Mouse (Mus musculus): ENCODE measurements around the gene Vmn1r86. TPM values are rescaled to one million over a fixed set of nuclear protein-coding genes. Genes with fewer than 3 reads are reported as not detected.

Gene Vmn1r86
- total and polyA plus RNA-seq, 3 experiments, result not detected

DNA sequence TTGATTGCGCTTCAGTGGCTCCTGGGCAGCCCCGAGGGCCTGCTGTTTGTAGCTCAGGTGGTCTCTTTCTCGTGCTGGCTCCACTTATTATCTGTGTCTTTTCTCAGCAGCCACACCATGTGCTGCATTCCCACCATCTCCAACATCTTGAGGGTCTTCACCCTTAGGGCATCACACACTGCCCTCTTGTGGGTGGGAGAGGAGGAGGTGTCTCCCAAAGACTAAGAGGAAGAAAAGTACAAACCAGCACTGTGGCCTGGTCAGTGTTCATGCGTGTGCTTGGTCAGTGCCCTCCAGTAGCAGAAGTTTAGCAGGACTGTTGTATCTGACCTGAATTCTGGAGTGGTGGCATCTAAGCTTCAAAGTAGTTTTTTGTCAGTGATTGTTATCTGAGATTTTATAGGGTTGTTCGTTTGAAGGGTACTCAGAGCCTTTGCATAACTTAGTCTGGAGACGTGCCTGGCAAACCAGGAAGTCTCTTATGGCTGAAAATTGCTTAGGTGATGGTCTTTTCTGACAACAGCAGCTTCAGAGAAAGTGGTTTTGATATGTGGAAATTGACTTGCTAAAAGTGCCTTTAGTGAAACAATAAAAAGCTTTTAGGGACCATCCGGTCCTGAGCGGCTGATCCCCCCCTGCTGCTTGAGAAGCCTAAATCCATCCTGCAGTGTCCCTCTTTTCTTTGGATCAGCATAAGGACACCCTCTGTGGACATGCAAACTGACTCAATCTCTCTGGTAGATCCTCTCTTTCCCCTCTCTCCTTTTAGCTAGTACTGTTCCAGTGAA, 62.6 kb downstream of the Vmn1r86 start:
- Histone ChIP-seq H3K4me1 (ENCODE audit: control insufficient read depth in 1 of 2, insufficient read depth in 2 of 2, low read length in 2 of 2) (peaks cover 4 to 7% of the 10 kb centered on the region in 2 experiments; a peak in 3 of 4 replicates), H3K27me3 (ENCODE audit: control insufficient read depth in 1 of 2, insufficient read depth in 2 of 2, low read length in 2 of 2) (no peaks in the 10 kb centered on the region), H3K27ac (ENCODE audit: control insufficient read depth, low read depth, low read length) (no peak overlapping the region), H3K36me3 (ENCODE audit: control insufficient read depth in 1 of 2, insufficient read depth in 2 of 2, low read length in 2 of 2) (peaks cover 0 to 4% of the 10 kb centered on the region in 2 experiments; a peak in 1 of 4 replicates), H3K9me3 (replicated peaks; ENCODE audit: insufficient read depth, low read length) (no peaks in the 10 kb centered on the region), H3K9ac (ENCODE audit: control insufficient read depth, low read depth, low read length, poor library complexity, severe bottlenecking) (no peak overlapping the region), H3K79me2 (ENCODE audit: control insufficient read depth, insufficient read depth, low read length, poor library complexity) (no peaks in the 10 kb centered on the region; the same call in 1 of the 2 replicates), H3K4me3 (ENCODE audit: control insufficient read depth in 1 of 2, insufficient read depth in 1 of 2, low read depth in 2 of 2, low read length in 2 of 2) (no peak overlapping the region)
- DNase-seq (ENCODE audit: low read depth, low spot score), result no peak
- TF ChIP-seq CHD1 (IDR thresholded peaks at IDR 0.05; ENCODE audit: low read depth, low read length) (no peak), MAX (IDR thresholded peaks at IDR 0.05; ENCODE audit: low read length) (no peak), ZC3H11A (IDR thresholded peaks at IDR 0.05; ENCODE audit: low read depth, low read length) (peak; percentile 7; the same call in 1 of the 2 replicates), CTCF (IDR thresholded peaks at IDR 0.05 in 2 of 3, conservative IDR thresholded peaks at IDR 0.05 in 1 of 3; ENCODE audit: control insufficient read depth in 1 of 3, insufficient read depth in 1 of 3, low read depth in 2 of 3, low read length in 3 of 3, poor library complexity in 1 of 3, severe bottlenecking in 1 of 3) (peak; percentile 25 to 43 (median 30)), SMC3 (IDR thresholded peaks at IDR 0.05; ENCODE audit: low read depth, low read length) (peak; percentile 18; the same call in 1 of the 2 replicates), MXI1 (IDR thresholded peaks at IDR 0.05; ENCODE audit: low read depth, low read length) (no peak), RAD21 (IDR thresholded peaks at IDR 0.05; ENCODE audit: low read depth, low read length) (peak; percentile 26)

DNA sequence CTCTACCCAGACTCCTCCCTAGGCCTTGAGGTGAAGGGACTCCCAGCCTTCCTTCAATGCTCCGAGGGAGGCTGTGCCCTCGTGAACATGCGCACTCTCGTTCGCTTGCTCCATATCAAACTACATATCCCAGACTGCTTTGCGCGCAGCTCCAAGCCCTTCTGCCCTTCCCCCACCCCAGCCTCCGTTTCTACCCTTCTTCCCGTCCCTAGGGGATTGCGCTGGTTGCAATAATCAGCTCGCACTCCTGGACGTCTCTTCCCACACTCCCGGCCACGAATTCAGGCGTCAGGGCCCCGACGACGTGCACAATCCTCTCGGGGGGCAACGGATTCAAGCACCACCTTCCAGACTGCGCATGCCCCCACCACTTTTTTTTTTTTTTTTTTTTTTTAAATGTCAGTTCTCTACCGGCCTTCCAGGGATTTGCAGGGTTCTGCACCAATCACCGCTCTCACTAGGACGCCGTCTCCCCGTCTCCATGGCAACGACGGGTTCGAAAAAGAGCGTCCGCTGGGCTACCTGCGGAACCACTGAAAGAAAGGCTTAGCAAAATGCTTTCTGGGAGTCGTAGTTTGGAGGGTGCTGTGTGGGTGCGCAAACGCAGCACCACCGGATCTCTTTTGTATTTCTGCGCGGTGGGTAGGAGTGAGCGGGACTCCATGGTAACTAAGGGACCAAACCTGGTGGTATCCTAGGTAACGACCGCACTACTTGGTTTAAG, 65.3 kb downstream of the Vmn1r86 start, which contains the start of gene Mzf1:
TSS of gene Mzf1 (minus strand) at position 478 of the 724 bp plus-strand sequence.
- H3K4me3 ChIP-seq (ENCODE audit: control insufficient read depth in 1 of 2, insufficient read depth in 1 of 2, low read depth in 2 of 2, low read length in 2 of 2), result peak within 1 kb of the TSS; percentile 63 to 70
- H3K27ac ChIP-seq (ENCODE audit: control insufficient read depth, low read depth, low read length), result peak within 1 kb of the TSS; percentile 58
- H3K9me3 ChIP-seq (replicated peaks; ENCODE audit: insufficient read depth, low read length), result no peaks in the 10 kb centered on the region
- peaks cover 0 to 4% of the 10 kb centered on the region in 2 experiments; a peak in 1 of 4 replicates for H3K36me3 ChIP-seq (ENCODE audit: control insufficient read depth in 1 of 2, insufficient read depth in 2 of 2, low read length in 2 of 2)
- H3K79me2 ChIP-seq (ENCODE audit: control insufficient read depth, insufficient read depth, low read length, poor library complexity), result no peaks in the 10 kb centered on the region; the same call in 1 of the 2 replicates
- no peaks in the 10 kb centered on the region for H3K27me3 ChIP-seq (ENCODE audit: control insufficient read depth in 1 of 2, insufficient read depth in 2 of 2, low read length in 2 of 2)
- peaks cover 4 to 7% of the 10 kb centered on the region in 2 experiments; a peak in 3 of 4 replicates for H3K4me1 ChIP-seq (ENCODE audit: control insufficient read depth in 1 of 2, insufficient read depth in 2 of 2, low read length in 2 of 2)
- DNase-seq (ENCODE audit: low read depth, low spot score), result peak; percentile 96
- peak within 1 kb of the TSS; percentile 80 for H3K9ac ChIP-seq (ENCODE audit: control insufficient read depth, low read depth, low read length, poor library complexity, severe bottlenecking)
- no peak for TF ChIP-seq MAFK (IDR thresholded peaks at IDR 0.05; ENCODE audit: borderline replicate concordance, low read depth, low read length)
- TF ChIP-seq RAD21 (IDR thresholded peaks at IDR 0.05; ENCODE audit: low read depth, low read length), result no peak
- no peak; the same call in 1 of the 2 replicates for TF ChIP-seq MAZ (IDR thresholded peaks at IDR 0.05; ENCODE audit: low read depth, low read length)
- TF ChIP-seq KAT2A (conservative IDR thresholded peaks at IDR 0.05; ENCODE audit: low read depth, low read length), result peak; percentile 66
- TF ChIP-seq CTCF (IDR thresholded peaks at IDR 0.05 in 2 of 3, conservative IDR thresholded peaks at IDR 0.05 in 1 of 3; ENCODE audit: control insufficient read depth in 1 of 3, insufficient read depth in 1 of 3, low read depth in 2 of 3, low read length in 3 of 3, poor library complexity in 1 of 3, severe bottlenecking in 1 of 3), result no peak
- TF ChIP-seq SMC3 (IDR thresholded peaks at IDR 0.05; ENCODE audit: low read depth, low read length), result no peak
- TF ChIP-seq ZC3H11A (IDR thresholded peaks at IDR 0.05; ENCODE audit: low read depth, low read length), result no peak
- peak; percentile 97 for TF ChIP-seq ZNF384 (IDR thresholded peaks at IDR 0.05; ENCODE audit: low read depth, low read length)
- peak; percentile 79 for TF ChIP-seq NRF1 (IDR thresholded peaks at IDR 0.05; ENCODE audit: insufficient read depth, low read depth, low read length, poor library complexity, severe bottlenecking)
- no peak for TF ChIP-seq GATA1 (IDR thresholded peaks at IDR 0.05; ENCODE audit: low read depth, low read length)
- TF ChIP-seq CHD1 (IDR thresholded peaks at IDR 0.05; ENCODE audit: low read depth, low read length), result no peak
- TF ChIP-seq MAX (IDR thresholded peaks at IDR 0.05; ENCODE audit: low read length), result peak; percentile 69
- no peak for TF ChIP-seq ETS1 (IDR thresholded peaks at IDR 0.05; ENCODE audit: low read depth, low read length)
- peak; percentile 67 for TF ChIP-seq CHD2 (IDR thresholded peaks at IDR 0.05; ENCODE audit: low read length)
- no peak for TF ChIP-seq MYC (IDR thresholded peaks at IDR 0.05; ENCODE audit: low read depth, low read length)
- TF ChIP-seq MXI1 (IDR thresholded peaks at IDR 0.05; ENCODE audit: low read depth, low read length), result peak; percentile 41; the same call in 1 of the 2 replicates
- 0 out of 4 replicates have a peak, but pooled peaks of 1 of the 2 experiments have one; percentile 3 for TF ChIP-seq EP300 (IDR thresholded peaks at IDR 0.05; ENCODE audit: low read depth in 1 of 2, low read length in 2 of 2)
- TF ChIP-seq HCFC1 (IDR thresholded peaks at IDR 0.05; ENCODE audit: low read depth, low read length), result peak; percentile 87
- TF ChIP-seq USF2 (IDR thresholded peaks at IDR 0.05; ENCODE audit: borderline replicate concordance in 1 of 2, insufficient read depth in 1 of 2, low read depth in 1 of 2, low read length in 2 of 2), result no peak
- no peak for TF ChIP-seq UBTF (IDR thresholded peaks at IDR 0.05; ENCODE audit: borderline replicate concordance, insufficient read depth, low read depth, low read length)
- TF ChIP-seq TBP (IDR thresholded peaks at IDR 0.05; ENCODE audit: low read depth, low read length), result peak; percentile 55; the same call in 1 of the 2 replicates
- no peak for TF ChIP-seq E2F4 (IDR thresholded peaks at IDR 0.05; ENCODE audit: borderline replicate concordance, low read depth, low read length)
- TF ChIP-seq MEF2A (IDR thresholded peaks at IDR 0.05; ENCODE audit: extremely low read depth, insufficient replicate concordance, low read depth, low read length, poor library complexity, severe bottlenecking), result no peak
- no peak for TF ChIP-seq ZMIZ1 (IDR thresholded peaks at IDR 0.05; ENCODE audit: low read depth, low read length)

Data from MEL (cell line).